Mouse (Mus musculus): Measurements from ENCODE around the gene Zfp978. TPM values are rescaled to one million over a fixed set of nuclear protein-coding genes. Genes with fewer than 3 reads are reported as not detected.

Gene Zfp978
- total RNA-seq, 2 experiments from 2014 or later: not detected

- DNase-seq (ENCODE audit: extremely low spot score in 1 of 2, low spot score in 1 of 2): no peak
Measured at GRCm38 (mm10) chr4:147433017-147433416, 71.9 kb downstream of the Zfp978 start.

- no peak for DNase-seq (ENCODE audit: extremely low spot score in 1 of 2, low spot score in 1 of 2)
Measured at GRCm38 (mm10) chr4:147433874-147434273, 72.8 kb downstream of the Zfp978 start.

Other genes starting within 250 kb of the Zfp978 start
- 1 to 10 TPM; 7.0 to 7.5 TPM for gene Zfp991, start 229.3 kb upstream of the Zfp978 start, total RNA-seq (2021)
- under 1 TPM in 1 of 2 experiments, not detected in 1; 0.21 TPM for gene Zfp988, start 55.6 kb upstream of the Zfp978 start, total RNA-seq (2021)
- gene Zfp982, start 131.1 kb downstream of the Zfp978 start, total RNA-seq (2021): 1 to 10 TPM; 2.2 to 3.2 TPM
- gene Gm16503, start 178.9 kb downstream of the Zfp978 start, total RNA-seq (2021): under 1 TPM; 0.30 to 0.35 TPM
- not detected for gene Zfp985, start 192.0 kb downstream of the Zfp978 start, total RNA-seq (2021)

Data from layer of hippocampus, postnatal 25 days (tissue).